8 mouse cellular contexts compared by ENCODE assay signal in genomic region chr7:45872624-45873023, GRCm38 (mm10). TPM values are rescaled to one million over a fixed set of nuclear protein-coding genes. Genes with fewer than 3 reads are reported as not detected.
DNase-seq lines count a peak whose midpoint lies in the region; ATAC-seq lines count a peak whose summit lies in the region.

Kdelr1 (plus strand) TSS chr7:45872772.

- WGBS in intestine, embryonic 14.5 days = under 1% methylated on average over 18 of the region's 18 CpGs

- peak within 1 kb of the TSS; percentile 82 for H3K9ac ChIP-seq in intestine, embryonic 14.5 days (ENCODE audit: low read length)

- H3K4me1 ChIP-seq in intestine, embryonic 14.5 days (replicated peaks; ENCODE audit: control insufficient read depth, insufficient read depth, low read length) = peaks cover 34% of the 10 kb centered on the region

- peak within 1 kb of the TSS; percentile 92 for H3K4me2 ChIP-seq in intestine, embryonic 14.5 days (ENCODE audit: low read length)

- peak within 1 kb of the TSS; percentile 75 for H3K4me3 ChIP-seq in intestine, embryonic 14.5 days (ENCODE audit: low read depth, low read length)

- no peaks in the 10 kb centered on the region for H3K9me3 ChIP-seq in intestine, embryonic 14.5 days (ENCODE audit: control insufficient read depth, low read length)

- peak; percentile 71 for ATAC-seq in intestine, embryonic 14.5 days (replicated peaks; ENCODE audit: low FRiP score, low TSS enrichment, low read depth)

- peaks cover 39% of the 10 kb centered on the region for H3K27me3 ChIP-seq in intestine, embryonic 14.5 days (replicated peaks; ENCODE audit: control insufficient read depth, insufficient read depth, low read length)

- peaks cover 31% of the 10 kb centered on the region for H3K36me3 ChIP-seq in intestine, embryonic 14.5 days (ENCODE audit: control insufficient read depth, insufficient read depth, low read length)

- intact Hi-C loops in left cerebral cortex, postnatal 14 days (cut with DNase I) = loop anchor here (5.0 kb wide), 1 partner anchor 65 kb away; no protein-coding TSS in a partner anchor

- peak; percentile 89 to 96 for DNase-seq in adrenal gland, adult (ENCODE audit: inconsistent age in 2 of 2, low spot score in 1 of 2)
- DNase-seq in embryo, embryonic 10.5 days (ENCODE audit: low spot score) = peak; percentile 96
- peak; percentile 83 for DNase-seq in gastrocnemius, postnatal 25 days
- DNase-seq in intestine, embryonic 14.5 days (ENCODE audit: low spot score) = peak; percentile 94
- peak; percentile 91 to 93 for DNase-seq in left cerebral cortex, postnatal 14 days (ENCODE audit: low spot score in 2 of 2)
- peak; percentile 95 for DNase-seq in mesoderm, embryonic 11.5 days (ENCODE audit: low read depth, low spot score)
- DNase-seq in right cerebral cortex, postnatal 36 days (ENCODE audit: low spot score in 2 of 2) = peak; percentile 79 to 82
- peak; percentile 91 for DNase-seq in yolk sac, embryonic 10.5 days (ENCODE audit: low spot score)

- H3K27ac ChIP-seq in intestine, embryonic 14.5 days (ENCODE audit: low read depth) = peak within 1 kb of the TSS; percentile 81

RNA-seq across cellular contexts. Expression of gene Kdelr1, which starts in this region (rescaled TPM):
- total RNA-seq in gastrocnemius, postnatal 25 days (2021) = 10 to 100 TPM; 53.4 to 64.2 TPM
- 120 and 124 TPM in 2 replicates for polyA plus RNA-seq in intestine, embryonic 14.5 days (2014; fragmentation: Nextera tagmentation; extraction: Ambion mirVana)
- 10 to 100 TPM; 87.1 to 98.6 TPM for total RNA-seq in left cerebral cortex, postnatal 14 days (2021)

Comparison
In these comparisons a context has a peak if more than half of its experiments do, and no peak if none do; other contexts are left out.
1. Peak in every context shown above with its lines: DNase-seq, ATAC-seq, H3K4me3 ChIP-seq and H3K27ac ChIP-seq.